Mouse (Mus musculus) neural tube, embryonic 12.5 days (tissue): ENCODE results near the gene Hdac7. TPM values are rescaled to one million over a fixed set of nuclear protein-coding genes. Genes with fewer than 3 reads are reported as not detected.

Experiments
- ATAC-seq: fragments of 200-750 bp; cut with Nextera tagmentation; 2 replicates; pipeline ENCODE4 v1.8.0; 2017; ENCODE audit warnings: low read depth, mild to moderate bottlenecking, moderate TSS enrichment, moderate library complexity; ENCODE audit not compliant: low FRiP score
- H3K27ac ChIP-seq: fragments of 300-500 bp; sonication (generic); 2 replicates; pipeline ENCODE4 v1.5.1; 2016
- H3K27me3 ChIP-seq: fragments of 300-500 bp; sonication (generic); replicated peaks from 2 replicates; pipeline ENCODE4 v1.6.1; 2016; ENCODE audit warnings: mild to moderate bottlenecking
- H3K36me3 ChIP-seq: fragments of 300-500 bp; sonication (generic); 2 replicates; pipeline ENCODE4 v1.6.1; 2016; ENCODE audit warnings: mild to moderate bottlenecking
- H3K4me1 ChIP-seq: fragments of 300-500 bp; sonication (generic); 2 replicates; pipeline ENCODE4 v1.6.1; 2016
- H3K4me2 ChIP-seq: fragments of 300-500 bp; sonication (generic); replicated peaks from 2 replicates; pipeline ENCODE4 v1.6.1; 2016; ENCODE audit warnings: mild to moderate bottlenecking
- H3K4me3 ChIP-seq: fragments of 300-500 bp; sonication (generic); 2 replicates; pipeline ENCODE4 v1.5.1; 2016
- H3K9ac ChIP-seq: fragments of 300-500 bp; sonication (generic); 2 replicates; pipeline ENCODE4 v1.6.1; 2016; ENCODE audit warnings: mild to moderate bottlenecking
- H3K9me3 ChIP-seq: fragments of 300-500 bp; sonication (generic); 2 replicates; pipeline ENCODE4 v1.6.1; 2016; ENCODE audit warnings: mild to moderate bottlenecking
- WGBS: fragments of 180-500 bp; shearing (Covaris S2); methylation state at CpG from one replicate; pipeline ENCODE4 v1.1.7; 2016; 5-methylcytosine and 5-hydroxymethylcytosine counted together
- polyA plus RNA-seq: library from polyadenylated mRNA; unstranded; fragments of >200 nt; fragmentation: Nextera tagmentation; extraction: Ambion mirVana; gene quantifications from 2 replicates; pipeline ENCODE4 v1.2.1, GENCODE M21; 2016

Hdac7 gene
- polyA plus RNA-seq, 1 experiment from 2014 or later = 29.7 TPM

GRCm38 (mm10) chr15:97821321-97821982, 22.9 kb downstream of the Hdac7 start:
- peaks cover 45% of the 10 kb centered on the region for H3K4me1 ChIP-seq
- ATAC-seq = no peak

GRCm38 (mm10) chr15:97819937-97820336, 24.4 kb downstream of the Hdac7 start:
- no peak for ATAC-seq
- Histone ChIP-seq H3K36me3 (peaks cover 4% of the 10 kb centered on the region), H3K27ac (no peak overlapping the region), H3K9me3 (no peaks in the 10 kb centered on the region), H3K4me1 (peaks cover 30% of the 10 kb centered on the region), H3K4me2 (no peak overlapping the region), H3K27me3 (0 out of 2 replicates have a peak, but pooled peaks cover 3% of the 10 kb centered on the region), H3K9ac (no peak overlapping the region), H3K4me3 (no peak overlapping the region)
- WGBS = 77% methylated on average over 9 of the region's 9 CpGs

More at GRCm38 (mm10) chr15:97821321-97821982, 22.9 kb downstream of the Hdac7 start:
- H3K4me3 ChIP-seq = no peak overlapping the region
- peaks cover 4% of the 10 kb centered on the region for H3K36me3 ChIP-seq
- no peak overlapping the region for H3K4me2 ChIP-seq
- WGBS = 60% methylated on average over 10 of the region's 10 CpGs
- H3K9me3 ChIP-seq = no peaks in the 10 kb centered on the region
- H3K27ac ChIP-seq = no peak overlapping the region
- no peak overlapping the region for H3K9ac ChIP-seq
- H3K27me3 ChIP-seq = peaks cover 3% of the 10 kb centered on the region; the same call in 1 of the 2 replicates

- Histone ChIP-seq H3K27ac (no peak overlapping the region), H3K9me3 (no peaks in the 10 kb centered on the region), H3K4me2 (no peak overlapping the region), H3K36me3 (peaks cover 5% of the 10 kb centered on the region), H3K9ac (no peak overlapping the region), H3K4me3 (no peak overlapping the region), H3K4me1 (peaks cover 31% of the 10 kb centered on the region), H3K27me3 (no peaks in the 10 kb centered on the region)
- WGBS = 92% methylated on average over 17 of the region's 17 CpGs
- ATAC-seq = no peak
These were observed 27.9 kb downstream of the Hdac7 start for GRCm38 (mm10) chr15:97816199-97816994.

DNA sequence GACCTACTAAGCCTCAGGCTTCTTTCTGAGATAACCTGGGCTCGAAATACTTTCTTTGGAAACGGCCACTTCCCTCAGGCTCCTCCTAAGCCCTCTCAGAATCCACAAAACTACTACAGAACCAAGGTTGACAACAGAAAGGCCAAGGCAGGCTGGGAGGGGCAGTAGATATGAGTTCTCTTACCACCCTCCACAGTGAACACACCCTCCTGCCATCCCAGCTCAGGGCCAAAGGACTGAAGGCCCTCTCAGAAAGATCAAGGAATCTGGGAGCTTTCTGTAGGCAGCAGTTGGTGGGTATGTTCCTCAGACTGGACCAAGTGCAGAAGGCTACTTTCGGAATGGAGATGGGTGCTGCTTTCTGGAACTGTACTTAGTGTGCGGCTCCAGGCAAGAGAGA, 29.0 kb downstream of the Hdac7 start:
- Histone ChIP-seq H3K4me3 (no peak overlapping the region), H3K9me3 (no peaks in the 10 kb centered on the region), H3K4me1 (peaks cover 31% of the 10 kb centered on the region), H3K9ac (no peak overlapping the region), H3K36me3 (peaks cover 12% of the 10 kb centered on the region), H3K4me2 (no peak overlapping the region), H3K27ac (no peak overlapping the region), H3K27me3 (no peaks in the 10 kb centered on the region)
- no peak for ATAC-seq
- 95% methylated on average over 4 of the region's 4 CpGs for WGBS

GRCm38 (mm10) chr15:97814703-97815102, 29.6 kb downstream of the Hdac7 start:
- H3K4me3 ChIP-seq = no peak overlapping the region
- H3K27me3 ChIP-seq = no peaks in the 10 kb centered on the region
- no peak overlapping the region for H3K27ac ChIP-seq
- no peak for ATAC-seq
- no peak overlapping the region for H3K9ac ChIP-seq
- no peaks in the 10 kb centered on the region for H3K9me3 ChIP-seq
- H3K4me1 ChIP-seq = peaks cover 31% of the 10 kb centered on the region
- no peak overlapping the region for H3K4me2 ChIP-seq
- 63% methylated on average over 5 of the region's 5 CpGs for WGBS
- H3K36me3 ChIP-seq = peaks cover 17% of the 10 kb centered on the region

GRCm38 (mm10) chr15:97813452-97814204, 30.7 kb downstream of the Hdac7 start:
- no peak overlapping the region for H3K4me3 ChIP-seq
- no peaks in the 10 kb centered on the region for H3K9me3 ChIP-seq
- no peak overlapping the region for H3K9ac ChIP-seq
- no peaks in the 10 kb centered on the region for H3K27me3 ChIP-seq
- ATAC-seq = no peak
- no peak overlapping the region for H3K27ac ChIP-seq
- H3K36me3 ChIP-seq = peaks cover 28% of the 10 kb centered on the region
- H3K4me2 ChIP-seq = no peak overlapping the region
- WGBS = 63% methylated on average over 21 of the region's 21 CpGs
- H3K4me1 ChIP-seq = peaks cover 31% of the 10 kb centered on the region

DNA sequence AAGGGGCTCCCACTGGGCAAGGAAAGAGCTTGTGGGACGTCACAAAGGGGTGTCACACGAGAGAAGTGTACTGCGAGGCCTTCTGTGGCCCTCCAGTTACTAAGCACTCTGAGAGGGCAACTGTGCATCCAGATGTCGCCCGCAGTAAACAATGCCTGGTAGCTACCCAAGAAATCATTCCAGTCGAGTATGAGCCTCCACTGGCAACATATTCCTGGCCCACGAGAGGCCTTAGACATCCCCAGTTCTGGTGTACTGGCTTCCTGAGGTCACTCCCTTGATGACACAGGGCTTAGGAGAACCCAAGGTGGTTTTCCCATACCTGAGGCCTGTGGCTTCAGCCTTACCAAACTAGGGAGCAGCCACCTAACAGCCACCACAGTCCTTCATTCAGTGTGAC, 31.4 kb downstream of the Hdac7 start:
- Histone ChIP-seq H3K9me3 (no peaks in the 10 kb centered on the region), H3K27ac (no peak overlapping the region), H3K4me3 (no peak overlapping the region), H3K27me3 (no peaks in the 10 kb centered on the region), H3K4me2 (no peak overlapping the region), H3K9ac (0 out of 2 replicates have a peak overlapping the region, but pooled peaks have one; percentile 33), H3K36me3 (peaks cover 35% of the 10 kb centered on the region), H3K4me1 (peaks cover 31% of the 10 kb centered on the region)
- ATAC-seq = no peak
- WGBS = 62% methylated on average over 7 of the region's 7 CpGs

- Histone ChIP-seq H3K9me3 (no peaks in the 10 kb centered on the region), H3K4me2 (no peak overlapping the region; the same call in 1 of the 2 replicates), H3K4me1 (peaks cover 31% of the 10 kb centered on the region), H3K27me3 (no peaks in the 10 kb centered on the region), H3K9ac (0 out of 2 replicates have a peak overlapping the region, but pooled peaks have one; percentile 33), H3K4me3 (no peak overlapping the region), H3K36me3 (peaks cover 43% of the 10 kb centered on the region), H3K27ac (no peak overlapping the region)
- 74% methylated on average over 6 of the region's 6 CpGs for WGBS
- ATAC-seq = peak; percentile 28; the same call in 1 of the 2 replicates
These were observed 32.2 kb downstream of the Hdac7 start for GRCm38 (mm10) chr15:97812126-97812525.

DNA sequence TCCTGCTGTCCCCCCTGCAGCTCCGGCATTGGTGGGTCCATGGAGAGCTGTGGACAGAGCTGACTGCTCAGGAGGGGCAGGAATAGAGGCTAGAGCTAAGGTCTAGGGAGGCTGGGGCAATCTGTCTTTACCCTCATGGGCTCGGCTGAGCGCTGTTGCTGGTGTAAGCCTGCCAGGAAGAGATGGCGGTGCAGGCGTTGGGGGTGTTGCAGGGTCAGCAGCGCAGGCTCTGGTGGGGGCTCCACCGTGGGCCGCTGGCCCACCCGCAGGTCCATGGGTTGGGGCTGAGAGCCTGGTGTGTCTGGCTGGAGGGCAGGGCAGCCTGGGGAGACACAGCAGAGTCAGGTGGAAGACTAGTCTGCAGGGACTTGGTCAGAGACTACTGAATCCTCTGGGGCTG, 33.0 kb downstream of the Hdac7 start:
- no peaks in the 10 kb centered on the region for H3K9me3 ChIP-seq
- WGBS = 90% methylated on average over 9 of the region's 9 CpGs
- peaks cover 31% of the 10 kb centered on the region for H3K4me1 ChIP-seq
- no peaks in the 10 kb centered on the region for H3K27me3 ChIP-seq
- no peak for ATAC-seq
- H3K36me3 ChIP-seq = peaks cover 49% of the 10 kb centered on the region
- no peak overlapping the region for H3K9ac ChIP-seq
- no peak overlapping the region for H3K4me2 ChIP-seq
- H3K27ac ChIP-seq = no peak overlapping the region
- no peak overlapping the region for H3K4me3 ChIP-seq

- Histone ChIP-seq H3K9ac (no peak overlapping the region), H3K27ac (no peak overlapping the region), H3K4me1 (peaks cover 31% of the 10 kb centered on the region), H3K4me2 (no peak overlapping the region), H3K9me3 (no peaks in the 10 kb centered on the region), H3K4me3 (no peak overlapping the region), H3K36me3 (peaks cover 52% of the 10 kb centered on the region), H3K27me3 (no peaks in the 10 kb centered on the region)
- WGBS = 96% methylated on average over 5 of the region's 5 CpGs
- no peak for ATAC-seq
These were observed 33.9 kb downstream of the Hdac7 start for GRCm38 (mm10) chr15:97810399-97810798.

GRCm38 (mm10) chr15:97809942-97810341, 34.4 kb downstream of the Hdac7 start:
- no peak overlapping the region for H3K9ac ChIP-seq
- WGBS = 89% methylated on average over 5 of the region's 5 CpGs
- H3K27ac ChIP-seq = no peak overlapping the region
- no peaks in the 10 kb centered on the region for H3K9me3 ChIP-seq
- no peak overlapping the region for H3K4me3 ChIP-seq
- H3K27me3 ChIP-seq = no peaks in the 10 kb centered on the region
- ATAC-seq = no peak
- H3K4me2 ChIP-seq = no peak overlapping the region
- peaks cover 55% of the 10 kb centered on the region for H3K36me3 ChIP-seq
- H3K4me1 ChIP-seq = peaks cover 31% of the 10 kb centered on the region

GRCm38 (mm10) chr15:97809206-97809605, 35.1 kb downstream of the Hdac7 start:
- peaks cover 59% of the 10 kb centered on the region for H3K36me3 ChIP-seq
- 89% methylated on average over 14 of the region's 14 CpGs for WGBS
- no peaks in the 10 kb centered on the region for H3K9me3 ChIP-seq
- ATAC-seq = no peak
- H3K4me3 ChIP-seq = no peak overlapping the region
- no peaks in the 10 kb centered on the region for H3K27me3 ChIP-seq
- H3K27ac ChIP-seq = no peak overlapping the region
- H3K4me2 ChIP-seq = no peak overlapping the region
- H3K4me1 ChIP-seq = peaks cover 25% of the 10 kb centered on the region
- no peak overlapping the region for H3K9ac ChIP-seq
